Mouse (Mus musculus): ENCODE measurements around the gene Cd209g. TPM values are rescaled to one million over a fixed set of nuclear protein-coding genes. Genes with fewer than 3 reads are reported as not detected.

Gene Cd209g
- total RNA-seq, 2 experiments from 2014 or later = 0.54 TPM; not detected in 1

Other genes starting within 250 kb of the Cd209g start
- under 1 TPM; 0.42 to 0.59 TPM for gene Cd209b, start 207.3 kb upstream of the Cd209g start, total RNA-seq (2021)
- gene Cd209c, start 179.4 kb upstream of the Cd209g start, total RNA-seq (2021) = not detected
- 1 to 10 TPM; 1.0 to 2.1 TPM for gene Cd209f, start 28.3 kb upstream of the Cd209g start, total RNA-seq (2021)
- 10 to 100 TPM; 46.2 to 47.0 TPM for gene Evi5l, start 32.5 kb downstream of the Cd209g start, total RNA-seq (2021)
- 10 to 100 TPM in 1 of 2 experiments, 1 to 10 TPM in 1; 9.6 to 10.6 TPM for gene Prr36, start 83.4 kb downstream of the Cd209g start, total RNA-seq (2021)
- 10 to 100 TPM; 13.6 to 15.2 TPM for gene Lrrc8e, start 92.7 kb downstream of the Cd209g start, total RNA-seq (2021)
- 100 to 1,000 TPM; 121 to 129 TPM for gene Map2k7, start 104.6 kb downstream of the Cd209g start, total RNA-seq (2021)
- gene Gm49320, start 104.8 kb downstream of the Cd209g start, total RNA-seq (2021) = 1 to 10 TPM; 4.4 to 6.0 TPM
- gene Tgfbr3l, start 114.1 kb downstream of the Cd209g start, total RNA-seq (2021) = 10 to 100 TPM; 42.4 to 49.1 TPM
- gene Snapc2, start 119.0 kb downstream of the Cd209g start, total RNA-seq (2021) = 10 to 100 TPM; 35.5 to 37.3 TPM
- 10 to 100 TPM; 25.9 to 42.7 TPM for gene Ctxn1, start 125.2 kb downstream of the Cd209g start, total RNA-seq (2021)
- gene Timm44, start 141.8 kb downstream of the Cd209g start, total RNA-seq (2021) = 100 to 1,000 TPM; 128 to 140 TPM
- 10 to 100 TPM; 22.7 to 26.9 TPM for gene Ccl25, start 191.1 kb downstream of the Cd209g start, total RNA-seq (2021)
- 10 to 100 TPM; 86.6 to 95.6 TPM for gene Elavl1, start 191.3 kb downstream of the Cd209g start, total RNA-seq (2021)